ENCODE assay signal across 8 mouse cellular contexts in the genomic region with DNA sequence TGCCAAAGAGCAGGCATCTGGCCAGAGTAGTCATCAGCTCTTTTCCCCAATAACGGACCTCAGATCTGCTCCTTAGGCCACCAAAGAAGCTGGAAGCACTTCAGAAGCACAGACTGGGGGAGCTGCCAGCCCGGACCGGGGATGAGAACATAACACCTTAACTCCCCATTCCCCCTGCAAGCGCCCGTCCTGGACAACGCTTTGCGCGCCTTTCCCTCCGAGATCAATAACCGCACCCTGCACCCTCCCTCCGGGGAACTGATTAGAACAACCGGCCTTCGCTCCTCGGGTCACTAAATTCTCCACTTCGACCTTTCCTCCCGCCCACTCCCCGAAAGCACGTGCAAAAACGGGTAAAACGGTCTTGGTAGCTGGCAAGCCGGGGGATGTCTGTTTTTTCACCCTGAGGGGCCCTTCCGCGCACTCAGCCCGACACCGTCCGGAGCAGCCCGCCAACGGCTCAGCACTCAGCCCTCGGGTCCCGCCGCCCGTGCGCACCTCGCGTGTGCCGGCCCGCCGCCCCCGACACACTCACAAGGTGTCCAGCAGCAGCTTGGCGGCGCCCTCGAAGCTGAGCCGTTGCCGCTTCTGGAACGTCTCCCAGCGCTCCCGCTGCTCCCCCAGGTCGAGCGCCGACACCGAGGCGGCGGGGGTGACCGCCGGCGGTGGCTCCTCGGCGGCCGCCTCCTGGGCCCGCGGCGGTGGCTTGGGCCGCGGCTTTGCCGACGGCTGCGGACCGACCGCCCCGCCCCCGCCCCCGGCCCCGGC. TPM values are rescaled to one million over a fixed set of nuclear protein-coding genes. Genes with fewer than 3 reads are reported as not detected.
DNase-seq lines count a peak whose midpoint lies in the region; ATAC-seq and TF ChIP-seq lines count a peak whose summit lies in the region.

No protein-coding gene starts in this region.

- no peak for TF ChIP-seq CTCF in CH12.LX (conservative IDR thresholded peaks at IDR 0.05 in 1 of 2, IDR thresholded peaks at IDR 0.05 in 1 of 2; ENCODE audit: low read depth in 2 of 2, low read length in 2 of 2)
- TF ChIP-seq CTCF in lung, embryonic 14.5 days (IDR thresholded peaks at IDR 0.05; ENCODE audit: low read depth): no peak
- no peak for TF ChIP-seq CTCF in thymus, adult 2 months (IDR thresholded peaks at IDR 0.05; ENCODE audit: borderline replicate concordance, control insufficient read depth, extremely low read depth, insufficient read depth, low read length, poor library complexity)

- H3K27me3 ChIP-seq in CH12.LX (replicated peaks): peaks cover 29% of the 10 kb centered on the region
- H3K27me3 ChIP-seq in heart, embryonic 15.5 days: peaks cover 4% of the 10 kb centered on the region; the same call in 1 of the 2 replicates
- H3K27me3 ChIP-seq in lung, embryonic 14.5 days (ENCODE audit: insufficient read depth, low read length): peaks cover 19% of the 10 kb centered on the region; the same call in 1 of the 2 replicates
- peaks cover 13% of the 10 kb centered on the region; the same call in 1 of the 2 replicates for H3K27me3 ChIP-seq in thymus, adult 2 months (ENCODE audit: control insufficient read depth, insufficient read depth, low read length)

- peaks cover 10 to 31% of the 10 kb centered on the region in 2 experiments for H3K4me1 ChIP-seq in CH12.LX (ENCODE audit: control insufficient read depth in 1 of 2, insufficient read depth in 2 of 2)
- H3K4me1 ChIP-seq in heart, embryonic 15.5 days (replicated peaks): peaks cover 9% of the 10 kb centered on the region
- H3K4me1 ChIP-seq in lung, embryonic 14.5 days (ENCODE audit: insufficient read depth): no peaks in the 10 kb centered on the region
- peaks cover 10% of the 10 kb centered on the region for H3K4me1 ChIP-seq in thymus, adult 2 months (replicated peaks; ENCODE audit: control insufficient read depth, insufficient read depth, low read length)

- WGBS in heart, embryonic 15.5 days: under 1% methylated on average over 70 of the region's 73 CpGs
- under 1% methylated on average over 58 of the region's 73 CpGs for WGBS in lung, embryonic 14.5 days
- 1% methylated on average over 70 of the region's 73 CpGs for WGBS in thymus, adult 2 months

- peak; percentile 32; the same call in 1 of the 2 replicates for TF ChIP-seq POLR2A in CH12.LX (IDR thresholded peaks at IDR 0.05; ENCODE audit: low read depth, low read length)
- TF ChIP-seq POLR2A in thymus, adult 2 months (IDR thresholded peaks at IDR 0.05; ENCODE audit: control insufficient read depth, extremely low read depth, insufficient read depth, low read length, poor library complexity): no peak

- peak overlapping the region; percentile 80 for H3K9ac ChIP-seq in CH12.LX (ENCODE audit: insufficient read depth, low read depth)
- peak overlapping the region; percentile 82 for H3K9ac ChIP-seq in heart, embryonic 15.5 days
- H3K9ac ChIP-seq in lung, embryonic 14.5 days: peak overlapping the region; percentile 85

- DNase-seq in CH12.LX (ENCODE audit: extremely low read depth): no peak
- DNase-seq in brain, adult 2 months (ENCODE audit: low read depth, low spot score): peak; percentile 72
- DNase-seq in kidney, postnatal 10 days: peak; percentile 71
- DNase-seq in lung, embryonic 14.5 days: peak; percentile 63
- DNase-seq in thymus, adult 2 months: peak; percentile 39

- peak overlapping the region; percentile 54 to 81 (median 68) for H3K4me3 ChIP-seq in CH12.LX (replicated peaks in 1 of 3; ENCODE audit: low read depth in 2 of 3, low read length in 2 of 3, poor library complexity in 1 of 3)
- H3K4me3 ChIP-seq in heart, embryonic 15.5 days: peak overlapping the region; percentile 75
- peak overlapping the region; percentile 74 for H3K4me3 ChIP-seq in lung, embryonic 14.5 days (ENCODE audit: low read depth, low read length)
- peak overlapping the region; percentile 87 for H3K4me3 ChIP-seq in thymus, adult 2 months (ENCODE audit: control insufficient read depth, insufficient read depth, low read length)

- H3K27ac ChIP-seq in CH12.LX (ENCODE audit: insufficient read depth, low read depth): peak overlapping the region; percentile 40
- H3K27ac ChIP-seq in heart, embryonic 15.5 days: peak overlapping the region; percentile 51
- H3K27ac ChIP-seq in lung, embryonic 14.5 days (ENCODE audit: low read depth): 0 out of 2 replicates have a peak overlapping the region, but pooled peaks have one; percentile 8
- H3K27ac ChIP-seq in thymus, adult 2 months (ENCODE audit: control insufficient read depth, insufficient read depth, low read length): no peak overlapping the region

- peaks cover 19% of the 10 kb centered on the region for H3K79me2 ChIP-seq in CH12.LX (replicated peaks; ENCODE audit: control insufficient read depth, extremely low read depth, insufficient read depth, poor library complexity, severe bottlenecking)

- in situ Hi-C loops in CH12.LX (cut with MboI; ENCODE audit: low pct_ligation_motif_present, low pct_unique_long_range_greater_than_20kb, low sequenced_read_pairs): no loop called here

- TF ChIP-seq EP300 in CH12.LX (IDR thresholded peaks at IDR 0.05; ENCODE audit: low read length): no peak

- no peaks in the 10 kb centered on the region for H3K9me3 ChIP-seq in CH12.LX (replicated peaks; ENCODE audit: low read length)
- H3K9me3 ChIP-seq in heart, embryonic 15.5 days (replicated peaks): no peaks in the 10 kb centered on the region
- H3K9me3 ChIP-seq in lung, embryonic 14.5 days (ENCODE audit: low read depth, low read length): no peaks in the 10 kb centered on the region

- H3K36me3 ChIP-seq in CH12.LX (replicated peaks in 1 of 2; ENCODE audit: control insufficient read depth in 1 of 2, insufficient read depth in 1 of 2, low read length in 1 of 2): peaks cover 9 to 10% of the 10 kb centered on the region in 2 experiments
- no peaks in the 10 kb centered on the region for H3K36me3 ChIP-seq in heart, embryonic 15.5 days
- no peaks in the 10 kb centered on the region for H3K36me3 ChIP-seq in lung, embryonic 14.5 days (ENCODE audit: insufficient read depth)
- no peaks in the 10 kb centered on the region for H3K36me3 ChIP-seq in thymus, adult 2 months (ENCODE audit: control insufficient read depth, insufficient read depth, low read length)

- no peak for TF ChIP-seq RAD21 in CH12.LX (IDR thresholded peaks at IDR 0.05; ENCODE audit: low read depth, low read length)

- ATAC-seq in erythroid progenitor cell, adult 5-6 weeks (replicated peaks; ENCODE audit: low FRiP score, poor library complexity, severe bottlenecking): peak; percentile 85
- peak; percentile 82 for ATAC-seq in heart, embryonic 15.5 days (replicated peaks; ENCODE audit: insufficient number of reproducible peaks, insufficient read depth, low FRiP score, low read depth)
- ATAC-seq in lung, embryonic 14.5 days (ENCODE audit: insufficient read depth): peak; percentile 83
- peak; percentile 20; the same call in 1 of the 2 replicates for ATAC-seq in neutrophil, adult 5-6 weeks (ENCODE audit: extremely low read depth, insufficient number of reproducible peaks, low FRiP score, poor library complexity, severe bottlenecking)

- dilution Hi-C loops in CH12.LX (cut with MboI; ENCODE audit: extremely low pct_ligation_motif_present, extremely low pct_unique_long_range_greater_than_20kb, low sequenced_read_pairs): no loop called here

- peak overlapping the region; percentile 39 for H3K4me2 ChIP-seq in CH12.LX (ENCODE audit: insufficient read depth, low read depth, poor library complexity, severe bottlenecking)
- peak overlapping the region; percentile 93 for H3K4me2 ChIP-seq in heart, embryonic 15.5 days
- peak overlapping the region; percentile 96 for H3K4me2 ChIP-seq in lung, embryonic 14.5 days

TF ChIP-seq in CH12.LX, 34 proteins besides CTCF, POLR2A, EP300 and RAD21 (continues in another document):
- TF ChIP-seq MAX (IDR thresholded peaks at IDR 0.05; ENCODE audit: low read length) (peak; percentile 73; the same call in 1 of the 2 replicates), UBTF (IDR thresholded peaks at IDR 0.05; ENCODE audit: low read depth, low read length) (peak; percentile 99), MEF2A (IDR thresholded peaks at IDR 0.05; ENCODE audit: borderline replicate concordance, low read depth, low read length) (peak; percentile 7; the same call in 1 of the 2 replicates), ZKSCAN1 (IDR thresholded peaks at IDR 0.05; ENCODE audit: borderline replicate concordance, low read depth, low read length) (no peak)

RNA-seq across cellular contexts. Expression of a gene that starts 0.6 kb away (rescaled TPM):
- total RNA-seq in CH12.LX (2012; rRNA removed) (98.8 and 107 TPM in 2 replicates), CH12.LX (2014; rRNA removed) (24.1 and 24.4 TPM in 2 replicates)
- polyA plus RNA-seq in CH12.LX (2012; ENCODE audit: insufficient read length, low read depth): 24.9 and 33.6 TPM in 2 replicates
- 12.6 and 55.9 TPM in 2 replicates for total RNA-seq in erythroid progenitor cell, adult 5-6 weeks (2015; ENCODE audit: low replicate concordance)
- 18.4 and 28.8 TPM in 2 replicates for total RNA-seq in erythroid progenitor cell, adult 5-6 weeks (2017; ENCODE audit: low replicate concordance)
- polyA plus RNA-seq in heart, embryonic 15.5 days (2015; fragmentation: Nextera tagmentation; extraction: Ambion mirVana): 17.1 and 22.1 TPM in 2 replicates
- polyA plus RNA-seq in lung, embryonic 14.5 days (2014; fragmentation: Nextera tagmentation; extraction: Ambion mirVana): 18.2 and 18.9 TPM in 2 replicates
- 1.7 and 9.0 TPM in 2 replicates for total RNA-seq in neutrophil, adult 5-6 weeks (2017)
- polyA plus RNA-seq in thymus, adult 2 months (2012; rRNA removed): 12.9 and 13.7 TPM in 2 replicates

RNA-seq across cellular contexts. Expression of a gene that starts 12.5 kb away (rescaled TPM):
- total RNA-seq in CH12.LX (2012; rRNA removed) (2,030 and 2,098 TPM in 2 replicates), CH12.LX (2014; rRNA removed) (929 and 1,092 TPM in 2 replicates)
- 1,487 and 1,562 TPM in 2 replicates for polyA plus RNA-seq in CH12.LX (2012; ENCODE audit: insufficient read length, low read depth)
- total RNA-seq in erythroid progenitor cell, adult 5-6 weeks (2015; ENCODE audit: low replicate concordance): 699 and 746 TPM in 2 replicates
- 465 and 536 TPM in 2 replicates for total RNA-seq in erythroid progenitor cell, adult 5-6 weeks (2017; ENCODE audit: low replicate concordance)
- 2,445 and 2,567 TPM in 2 replicates for polyA plus RNA-seq in heart, embryonic 15.5 days (2015; fragmentation: Nextera tagmentation; extraction: Ambion mirVana)
- 2,928 and 2,952 TPM in 2 replicates for polyA plus RNA-seq in lung, embryonic 14.5 days (2014; fragmentation: Nextera tagmentation; extraction: Ambion mirVana)
- 1,420 and 1,558 TPM in 2 replicates for total RNA-seq in neutrophil, adult 5-6 weeks (2017)
- 2,301 and 2,384 TPM in 2 replicates for polyA plus RNA-seq in thymus, adult 2 months (2012; rRNA removed)

RNA-seq across cellular contexts. Expression of a gene that starts 35.8 kb away (rescaled TPM):
- 58.7 and 59.3 TPM in 2 replicates for total RNA-seq in CH12.LX (2012; rRNA removed)
- total RNA-seq in CH12.LX (2014; rRNA removed): 36.0 and 39.2 TPM in 2 replicates
- polyA plus RNA-seq in CH12.LX (2012; ENCODE audit: insufficient read length, low read depth): 42.3 and 46.2 TPM in 2 replicates
- total RNA-seq in erythroid progenitor cell, adult 5-6 weeks (2015; ENCODE audit: low replicate concordance): 7.6 and 18.9 TPM in 2 replicates
- 7.0 and 7.8 TPM in 2 replicates for total RNA-seq in erythroid progenitor cell, adult 5-6 weeks (2017; ENCODE audit: low replicate concordance)
- 4.2 and 6.4 TPM in 2 replicates for polyA plus RNA-seq in heart, embryonic 15.5 days (2015; fragmentation: Nextera tagmentation; extraction: Ambion mirVana)
- polyA plus RNA-seq in lung, embryonic 14.5 days (2014; fragmentation: Nextera tagmentation; extraction: Ambion mirVana): 3.9 and 4.2 TPM in 2 replicates
- total RNA-seq in neutrophil, adult 5-6 weeks (2017): 62.7 and 66.9 TPM in 2 replicates
- polyA plus RNA-seq in thymus, adult 2 months (2012; rRNA removed): 95.4 and 96.0 TPM in 2 replicates

Comparison
In these comparisons a context has a peak if more than half of its experiments do, and no peak if none do; other contexts are left out.
1. H3K4me2 ChIP-seq: peak in every context shown above with its lines; median percentile 96 in lung, embryonic 14.5 days; 93 in heart, embryonic 15.5 days; 39 in CH12.LX.
2. ATAC-seq: peak in every context shown above with its lines; median percentile 85 in erythroid progenitor cell, adult 5-6 weeks; 83 in lung, embryonic 14.5 days; 82 in heart, embryonic 15.5 days; 20 in neutrophil, adult 5-6 weeks.